ENCODE assay signal across 34 mouse cellular contexts in genomic region chr6:146551326-146551725, GRCm38 (mm10).
"Had no signal": no experiment of that assay in that cellular context is flagged by ENCODE, and none has a peak within 500 bp of the region (broad histone marks: within the 10 kb centered on the region; RNA-seq: fewer than 3 reads in every experiment).

No protein-coding gene starts in this region.

- H3K4me3 ChIP-seq: heart, embryonic 10.5 days; heart, embryonic 12.5 days; heart, embryonic 15.5 days; hindbrain, embryonic 10.5 days; hindbrain, embryonic 12.5 days; hindbrain, embryonic 13.5 days; hindbrain, embryonic 15.5 days; intestine, embryonic 15.5 days; kidney, embryonic 15.5 days; layer of hippocampus, adult 2 months; left cerebral cortex, adult 2 months had no signal

- H3K4me2 ChIP-seq: heart, embryonic 11.5 days; heart, embryonic 12.5 days; heart, embryonic 15.5 days; hindbrain, embryonic 12.5 days; hindbrain, embryonic 13.5 days; hindbrain, embryonic 14.5 days; hindbrain, embryonic 15.5 days; intestine, embryonic 15.5 days; kidney, embryonic 15.5 days had no signal

- H3K9ac ChIP-seq: heart, embryonic 12.5 days; heart, embryonic 15.5 days; hindbrain, embryonic 12.5 days; hindbrain, embryonic 13.5 days; hindbrain, embryonic 14.5 days; hindbrain, embryonic 15.5 days; intestine, embryonic 15.5 days; kidney, embryonic 15.5 days had no signal

- H3K9me3 ChIP-seq: heart, embryonic 10.5 days; heart, embryonic 15.5 days; hindbrain, embryonic 10.5 days; hindbrain, embryonic 12.5 days; hindbrain, embryonic 13.5 days; hindbrain, embryonic 15.5 days; intestine, embryonic 15.5 days; kidney, embryonic 15.5 days had no signal

- ATAC-seq: hindbrain, embryonic 16.5 days; hindbrain, postnatal 0 days; inflammation-experienced regulatory T-cells, adult 6 months; intestine, embryonic 15.5 days; intestine, embryonic 16.5 days; intestine, postnatal 0 days had no signal

- DNase-seq: heart, postnatal 10 days; heart, postnatal 14 days; heart, postnatal 36 days; kidney, adult 11 months; kidney, adult 18-20 months; kidney, adult 2 months; kidney, adult 8-10 months; kidney, adult 9 months; kidney, postnatal 10 days; kidney, postnatal 14 days; kidney, postnatal 25 days; kidney, postnatal 36 days; kidney, postnatal 4 days; layer of hippocampus, adult 9-11 months; layer of hippocampus, postnatal 36 days had no signal

- H3K27ac ChIP-seq: heart, embryonic 10.5 days; heart, embryonic 15.5 days; hindbrain, embryonic 10.5 days; hindbrain, embryonic 12.5 days; hindbrain, embryonic 13.5 days; hindbrain, embryonic 14.5 days; hindbrain, embryonic 15.5 days; hindbrain, postnatal 0 days; intestine, embryonic 15.5 days; kidney, embryonic 15.5 days; kidney, postnatal 0 days; layer of hippocampus, adult 2 months; left cerebral cortex, adult 2 months had no signal

- H3K27me3 ChIP-seq: heart, embryonic 12.5 days; heart, embryonic 15.5 days; hindbrain, embryonic 12.5 days; hindbrain, embryonic 13.5 days; hindbrain, embryonic 15.5 days; intestine, embryonic 15.5 days; kidney, embryonic 15.5 days had no signal

- H3K4me1 ChIP-seq: heart, embryonic 10.5 days; heart, embryonic 12.5 days; heart, embryonic 15.5 days; hindbrain, embryonic 10.5 days; hindbrain, embryonic 12.5 days; hindbrain, embryonic 13.5 days; hindbrain, embryonic 15.5 days; intestine, embryonic 15.5 days; kidney, embryonic 15.5 days had no signal
